Mouse (Mus musculus) limb, embryonic 13.5 days (tissue): ENCODE results near the gene Gm10722. TPM values are rescaled to one million over a fixed set of nuclear protein-coding genes. Genes with fewer than 3 reads are reported as not detected.
"Not testable (repeated sequence)": the region's sequence is repeated elsewhere in the genome, so short reads cannot be mapped to it uniquely, and the experiment has no call there.

ENCODE experiments used
- ATAC-seq: fragments of 200-750 bp; cut with Nextera tagmentation; 2 replicates; pipeline ENCODE4 v1.8.0; 2017; ENCODE audit warnings: low read depth, moderate number of reproducible peaks, moderate TSS enrichment; ENCODE audit not compliant: low FRiP score
- H3K27ac ChIP-seq: fragments of 300-500 bp; sonication (generic); 2 replicates; pipeline ENCODE4 v1.5.1; 2015; ENCODE audit warnings: inconsistent platforms, mild to moderate bottlenecking, moderate library complexity
- H3K27me3 ChIP-seq: fragments of 300-500 bp; sonication (generic); 2 replicates; pipeline ENCODE4 v1.6.1; 2015; ENCODE audit warnings: mild to moderate bottlenecking, inconsistent platforms
- H3K36me3 ChIP-seq: fragments of 300-500 bp; sonication (generic); 2 replicates; pipeline ENCODE4 v1.6.1; 2015; ENCODE audit warnings: inconsistent platforms, mild to moderate bottlenecking, moderate library complexity
- H3K4me1 ChIP-seq: fragments of 300-500 bp; sonication (generic); 2 replicates; pipeline ENCODE4 v1.6.1; 2015; ENCODE audit warnings: inconsistent platforms
- H3K4me2 ChIP-seq: fragments of 300-500 bp; sonication (generic); replicated peaks from 2 replicates; pipeline ENCODE4 v1.6.1; 2015; ENCODE audit warnings: inconsistent platforms, mild to moderate bottlenecking, moderate library complexity
- H3K4me3 ChIP-seq: fragments of 300-500 bp; sonication (generic); 2 replicates; pipeline ENCODE4 v1.5.1; 2015; ENCODE audit warnings: moderate library complexity, mild to moderate bottlenecking, inconsistent platforms
- H3K9ac ChIP-seq: fragments of 300-500 bp; sonication (generic); 2 replicates; pipeline ENCODE4 v1.6.1; 2015; ENCODE audit warnings: mild to moderate bottlenecking, inconsistent platforms
- H3K9me3 ChIP-seq: fragments of 300-500 bp; sonication (generic); 2 replicates; pipeline ENCODE4 v1.6.1; 2016; ENCODE audit warnings: inconsistent platforms
- WGBS: fragments of 180-500 bp; shearing (Covaris S2); methylation state at CpG from one replicate; pipeline ENCODE4 v1.1.7; 2015; 5-methylcytosine and 5-hydroxymethylcytosine counted together
- polyA plus RNA-seq: library from polyadenylated mRNA; unstranded; fragments of >200 nt; fragmentation: Nextera tagmentation; extraction: Ambion mirVana; gene quantifications from 2 replicates; pipeline ENCODE4 v1.2.1, GENCODE M21; 2015

Gm10722 gene
- polyA plus RNA-seq, 1 experiment from 2014 or later, result not detected

DNA sequence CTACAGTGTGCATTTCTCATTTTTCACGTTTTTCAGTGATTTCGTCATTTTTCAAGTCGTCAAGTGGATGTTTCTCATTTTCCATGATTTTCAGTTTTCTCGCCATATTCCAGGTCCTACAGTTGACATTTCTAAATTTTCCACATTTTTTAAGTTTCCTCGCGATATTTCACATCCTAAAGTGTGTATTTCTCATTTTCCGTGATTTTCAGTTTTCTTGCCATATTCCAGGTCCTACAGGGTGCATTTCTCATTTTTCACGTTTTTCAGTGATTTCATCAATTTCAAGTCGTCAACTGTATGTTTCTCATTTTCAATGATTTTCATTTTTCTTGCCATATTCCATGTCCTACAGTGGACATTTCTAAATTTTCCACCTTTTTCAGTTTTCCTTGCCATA, 16.4 kb downstream of the Gm10722 start, which contains the start of gene Gm10719:
Gene Gm10719 (plus strand): TSS at position 301 of the 400 bp plus-strand sequence.
- ATAC-seq, H3K36me3 ChIP-seq, H3K27me3 ChIP-seq, H3K9me3 ChIP-seq, H3K9ac ChIP-seq, H3K4me2 ChIP-seq, H3K4me3 ChIP-seq, H3K27ac ChIP-seq, H3K4me1 ChIP-seq: not testable (repeated sequence)
- WGBS, result 85% methylated on average over 1 of the region's 9 CpGs

DNA sequence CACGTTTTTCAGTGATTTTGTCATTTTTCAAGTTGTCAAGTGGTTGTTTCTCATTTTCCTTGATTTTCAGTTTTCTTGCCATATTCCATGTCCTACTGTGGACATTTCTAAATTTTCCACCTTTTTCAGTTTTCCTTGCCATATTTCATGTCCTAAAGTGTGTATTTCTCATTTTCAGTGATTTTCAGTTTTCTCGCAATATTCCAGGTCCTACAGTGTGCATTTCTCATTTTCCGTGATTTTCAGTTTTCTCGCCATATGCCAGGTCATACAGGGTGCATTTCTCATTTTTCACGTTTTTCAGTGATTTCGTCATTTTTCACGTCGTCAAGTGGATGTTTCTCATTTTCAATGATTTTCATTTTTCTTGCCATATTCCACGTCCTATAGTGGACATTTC, 18.2 kb downstream of the Gm10722 start:
- H3K9me3 ChIP-seq, H3K4me3 ChIP-seq: not testable (repeated sequence)
- WGBS, result 62% methylated on average over 9 of the region's 9 CpGs

DNA sequence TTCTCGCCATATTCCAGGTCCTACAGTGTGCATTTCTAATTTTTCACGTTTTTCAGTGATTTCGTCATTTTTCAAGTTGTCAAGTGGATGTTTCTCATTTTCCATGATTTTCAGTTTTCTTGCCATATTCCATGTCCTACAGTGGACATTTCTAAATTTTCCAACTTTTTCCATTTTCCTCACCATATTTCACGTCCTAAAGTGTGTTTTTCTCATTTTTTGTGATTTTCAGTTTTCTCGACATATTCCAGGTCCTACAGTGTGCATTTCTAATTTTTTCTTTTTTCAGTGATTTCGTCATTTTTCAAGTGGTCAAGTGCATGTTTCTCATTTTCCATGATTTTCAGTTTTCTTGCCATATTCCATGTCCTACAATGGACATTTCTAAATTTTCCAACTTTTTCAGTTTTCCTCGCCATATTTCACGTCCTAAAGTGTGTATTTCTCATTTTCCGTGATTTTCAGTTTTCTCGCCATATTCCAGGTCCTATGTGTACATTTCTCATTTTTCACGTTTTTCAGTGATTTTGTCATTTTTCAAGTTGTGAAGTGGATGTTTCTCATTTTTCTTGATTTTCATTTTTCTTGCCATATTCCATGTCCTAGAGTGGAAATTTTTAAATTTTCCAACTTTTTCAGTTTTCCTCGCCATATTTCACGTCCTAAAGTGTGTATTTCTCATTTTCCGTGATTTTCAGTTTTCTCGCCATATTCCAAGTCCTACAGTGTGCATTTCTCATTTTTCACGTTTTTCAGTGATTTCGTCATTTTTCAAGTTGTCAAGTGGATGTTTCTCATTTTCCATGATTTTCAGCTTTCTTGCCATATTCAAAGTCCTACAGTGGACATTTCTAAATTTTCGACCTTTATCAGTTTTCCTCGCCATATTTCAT, 19.4 kb downstream of the Gm10722 start:
- H3K27ac ChIP-seq, H3K9ac ChIP-seq, H3K27me3 ChIP-seq, H3K9me3 ChIP-seq, H3K36me3 ChIP-seq, H3K4me2 ChIP-seq, H3K4me3 ChIP-seq, H3K4me1 ChIP-seq: not testable (repeated sequence)
- WGBS, result 75% methylated on average over 17 of the region's 19 CpGs
- peak; percentile 64; the same call in 1 of the 2 replicates for ATAC-seq

More for the DNA sequence above, 18.2 kb downstream of the Gm10722 start:
- H3K27ac ChIP-seq, H3K4me1 ChIP-seq, H3K9ac ChIP-seq, H3K4me2 ChIP-seq, H3K36me3 ChIP-seq, H3K27me3 ChIP-seq, ATAC-seq: not testable (repeated sequence)

DNA sequence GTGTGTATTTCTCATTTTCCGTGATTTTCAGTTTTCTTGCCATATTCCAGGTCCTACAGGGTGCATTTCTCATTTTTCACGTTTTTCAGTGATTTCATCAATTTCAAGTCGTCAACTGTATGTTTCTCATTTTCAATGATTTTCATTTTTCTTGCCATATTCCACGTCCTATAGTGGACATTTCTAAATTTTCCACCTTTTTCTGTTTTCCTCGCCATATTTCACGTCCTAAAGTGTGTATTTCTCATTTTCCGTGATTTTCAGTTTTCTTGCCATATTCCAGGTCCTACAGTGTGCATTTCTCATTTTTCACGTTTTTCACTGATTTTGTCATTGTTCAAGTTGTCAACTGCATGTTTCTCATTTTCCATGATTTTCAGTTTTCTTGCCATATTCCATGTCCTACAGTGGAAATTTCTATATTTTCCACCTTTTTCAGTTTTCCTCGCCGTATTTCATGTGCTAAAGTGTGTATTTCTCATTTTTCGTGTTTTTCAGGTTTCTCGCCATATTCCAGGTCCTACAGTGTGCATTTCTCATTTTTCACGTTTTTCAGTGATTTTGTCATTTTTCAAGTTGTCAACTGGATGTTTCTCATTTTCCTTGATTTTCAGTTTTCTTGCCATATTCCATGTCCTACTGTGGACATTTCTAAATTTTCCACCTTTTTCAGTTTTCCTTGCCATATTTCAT, 21.7 kb downstream of the Gm10722 start:
- not testable (repeated sequence) for H3K9me3 ChIP-seq, H3K9ac ChIP-seq, H3K4me2 ChIP-seq, H3K27ac ChIP-seq, H3K27me3 ChIP-seq, H3K4me1 ChIP-seq, ATAC-seq, H3K4me3 ChIP-seq, H3K36me3 ChIP-seq
- WGBS, result 76% methylated on average over 11 of the region's 13 CpGs

DNA sequence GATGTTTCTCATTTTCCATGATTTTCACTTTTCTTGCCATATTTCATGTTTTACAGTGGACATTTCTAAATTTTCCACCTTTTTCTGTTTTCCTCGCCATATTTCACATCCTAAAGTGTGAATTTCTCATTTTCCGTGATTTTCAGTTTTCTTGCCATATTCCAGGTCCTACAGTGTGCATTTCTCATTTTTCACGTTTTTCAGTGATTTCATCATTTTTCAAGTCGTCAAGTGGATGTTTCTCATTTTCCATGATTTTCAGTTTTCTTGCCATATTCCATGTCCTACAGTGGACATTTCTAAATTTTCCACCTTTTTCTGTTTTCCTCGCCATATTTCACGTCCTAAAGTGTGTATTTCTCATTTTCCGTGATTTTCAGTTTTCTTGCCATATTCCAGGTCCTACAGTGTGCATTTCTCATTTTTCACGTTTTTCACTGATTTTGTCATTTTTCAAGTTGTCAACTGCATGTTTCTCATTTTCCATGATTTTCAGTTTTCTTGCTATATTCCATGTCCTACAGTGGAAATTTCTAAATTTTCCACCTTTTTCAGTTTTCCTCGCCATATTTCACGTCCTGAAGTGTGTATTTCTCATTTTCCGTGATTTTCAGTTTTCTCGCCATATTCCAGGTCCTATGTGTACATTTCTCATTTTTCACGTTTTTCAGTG, 22.7 kb downstream of the Gm10722 start, which contains the start of gene Gm10718:
Gene Gm10718 (plus strand): TSS at position 236 of the 673 bp plus-strand sequence.
- 74% methylated on average over 12 of the region's 13 CpGs for WGBS
- not testable (repeated sequence) for H3K9me3 ChIP-seq, H3K36me3 ChIP-seq, H3K4me1 ChIP-seq, H3K27me3 ChIP-seq, H3K9ac ChIP-seq, H3K4me3 ChIP-seq, H3K27ac ChIP-seq, H3K4me2 ChIP-seq, ATAC-seq

DNA sequence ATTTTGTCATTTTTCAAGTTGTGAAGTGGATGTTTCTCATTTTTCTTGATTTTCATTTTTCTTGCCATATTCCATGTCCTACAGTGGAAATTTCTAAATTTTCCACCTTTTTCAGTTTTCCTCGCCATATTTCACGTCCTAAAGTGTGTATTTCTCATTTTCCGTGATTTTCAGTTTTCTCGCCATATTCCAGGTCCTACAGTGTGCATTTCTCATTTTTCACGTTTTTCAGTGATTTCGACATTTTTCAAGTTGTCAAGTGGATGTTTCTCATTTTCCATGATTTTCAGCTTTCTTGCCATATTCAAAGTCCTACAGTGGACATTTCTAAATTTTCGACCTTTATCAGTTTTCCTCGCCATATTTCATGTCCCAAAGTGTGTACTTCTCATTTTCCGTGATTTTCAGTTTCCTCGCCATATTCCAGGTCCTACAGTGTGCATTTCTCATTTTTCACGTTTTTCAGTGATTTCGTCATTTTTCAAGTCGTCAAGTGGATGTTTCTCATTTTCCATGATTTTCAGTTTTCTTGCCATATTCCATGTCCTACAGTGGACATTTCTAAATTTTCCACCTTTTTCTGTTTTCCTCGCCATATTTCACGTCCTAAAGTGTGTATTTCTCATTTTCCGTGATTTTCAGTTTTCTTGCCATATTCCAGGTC, 23.4 kb downstream of the Gm10722 start:
- not testable (repeated sequence) for H3K27me3 ChIP-seq, ATAC-seq, H3K36me3 ChIP-seq, H3K27ac ChIP-seq, H3K4me3 ChIP-seq, H3K4me1 ChIP-seq, H3K4me2 ChIP-seq, H3K9ac ChIP-seq, H3K9me3 ChIP-seq
- 75% methylated on average over 16 of the region's 16 CpGs for WGBS

DNA sequence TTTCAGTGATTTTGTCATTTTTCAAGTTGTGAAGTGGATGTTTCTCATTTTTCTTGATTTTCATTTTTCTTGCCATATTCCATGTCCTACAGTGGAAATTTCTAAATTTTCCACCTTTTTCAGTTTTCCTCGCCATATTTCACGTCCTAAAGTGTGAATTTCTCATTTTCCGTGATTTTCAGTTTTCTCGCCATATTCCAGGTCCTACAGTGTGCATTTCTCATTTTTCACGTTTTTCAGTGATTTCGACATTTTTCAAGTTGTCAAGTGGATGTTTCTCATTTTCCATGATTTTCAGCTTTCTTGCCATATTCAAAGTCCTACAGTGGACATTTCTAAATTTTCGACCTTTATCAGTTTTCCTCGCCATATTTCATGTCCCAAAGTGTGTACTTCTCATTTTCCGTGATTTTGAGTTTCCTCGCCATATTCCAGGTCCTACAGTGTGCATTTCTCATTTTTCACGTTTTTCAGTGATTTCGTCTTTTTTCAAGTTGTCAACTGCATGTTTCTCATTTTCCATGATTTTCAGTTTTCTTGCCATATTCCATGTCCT, 24.3 kb downstream of the Gm10722 start, which contains the start of gene Gm10717:
Gene Gm10717 (plus strand): TSS at position 506 of the 556 bp plus-strand sequence.
- not testable (repeated sequence) for ATAC-seq

DNA sequence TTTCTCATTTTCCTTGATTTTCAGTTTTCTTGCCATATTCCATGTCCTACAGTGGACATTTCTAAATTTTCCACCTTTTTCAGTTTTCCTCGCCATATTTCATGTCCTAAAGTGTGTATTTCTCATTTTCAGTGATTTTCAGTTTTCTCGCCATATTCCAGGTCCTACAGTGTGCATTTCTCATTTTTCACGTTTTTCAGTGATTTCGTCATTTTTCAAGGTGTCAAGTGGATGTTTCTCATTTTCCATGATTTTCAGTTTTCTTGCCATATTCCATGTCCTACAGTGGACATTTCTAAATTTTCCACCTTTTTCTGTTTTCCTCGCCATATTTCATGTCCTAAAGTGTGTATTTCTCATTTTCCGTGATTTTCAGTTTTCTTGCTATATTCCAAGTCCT, 24.9 kb downstream of the Gm10722 start:
- H3K27me3 ChIP-seq, result not testable (repeated sequence)

More for the DNA sequence above, 24.3 kb downstream of the Gm10722 start, which contains the start of gene Gm10717:
- H3K4me2 ChIP-seq, H3K9ac ChIP-seq, H3K27ac ChIP-seq, H3K9me3 ChIP-seq, H3K36me3 ChIP-seq, H3K4me1 ChIP-seq, H3K27me3 ChIP-seq, H3K4me3 ChIP-seq: not testable (repeated sequence)
- WGBS, result 70% methylated on average over 12 of the region's 12 CpGs

DNA sequence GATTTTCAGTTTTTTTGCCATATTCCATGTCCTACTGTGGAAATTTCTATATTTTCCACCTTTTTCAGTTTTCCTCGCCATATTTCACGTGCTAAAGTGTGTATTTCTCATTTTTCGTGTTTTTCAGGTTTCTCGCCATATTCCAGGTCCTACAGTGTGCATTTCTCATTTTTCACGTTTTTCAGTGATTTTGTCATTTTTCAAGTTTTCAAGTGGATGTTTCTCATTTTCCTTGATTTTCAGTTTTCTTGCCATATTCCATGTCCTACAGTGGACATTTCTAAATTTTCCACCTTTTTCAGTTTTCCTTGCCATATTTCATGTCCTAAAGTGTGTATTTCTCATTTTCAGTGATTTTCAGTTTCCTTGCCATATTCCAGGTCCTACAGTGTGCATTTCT, 25.4 kb downstream of the Gm10722 start:
- H3K4me1 ChIP-seq, ATAC-seq, H3K4me3 ChIP-seq, H3K27me3 ChIP-seq, H3K36me3 ChIP-seq, H3K27ac ChIP-seq, H3K9ac ChIP-seq, H3K9me3 ChIP-seq, H3K4me2 ChIP-seq: not testable (repeated sequence)
- 73% methylated on average over 5 of the region's 5 CpGs for WGBS

More for the DNA sequence above, 24.9 kb downstream of the Gm10722 start:
- WGBS, result 72% methylated on average over 5 of the region's 6 CpGs
- H3K9ac ChIP-seq, H3K4me2 ChIP-seq, H3K27ac ChIP-seq, H3K4me3 ChIP-seq, ATAC-seq, H3K4me1 ChIP-seq, H3K36me3 ChIP-seq, H3K9me3 ChIP-seq: not testable (repeated sequence)

DNA sequence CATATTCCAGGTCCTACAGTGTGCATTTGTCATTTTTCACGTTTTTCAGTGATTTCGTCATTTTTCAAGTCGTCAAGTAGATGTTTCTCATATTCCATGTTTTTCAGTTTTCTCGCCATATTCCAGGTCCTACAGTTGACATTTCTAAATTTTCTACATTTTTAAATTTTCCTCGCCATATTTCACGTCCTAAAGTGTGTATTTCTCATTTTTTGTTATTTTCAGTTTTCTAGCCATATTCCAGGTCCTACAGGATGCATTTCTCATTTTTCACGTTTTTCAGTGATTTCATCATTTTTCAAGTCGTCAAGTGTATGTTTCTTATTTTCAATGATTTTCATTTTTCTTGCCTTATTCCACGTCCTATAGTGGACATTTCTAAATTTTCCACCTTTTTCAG, 26.0 kb downstream of the Gm10722 start:
- H3K9me3 ChIP-seq, H3K4me2 ChIP-seq, H3K27me3 ChIP-seq, H3K9ac ChIP-seq, ATAC-seq, H3K4me1 ChIP-seq, H3K4me3 ChIP-seq, H3K27ac ChIP-seq, H3K36me3 ChIP-seq: not testable (repeated sequence)
- WGBS, result 66% methylated on average over 9 of the region's 9 CpGs

DNA sequence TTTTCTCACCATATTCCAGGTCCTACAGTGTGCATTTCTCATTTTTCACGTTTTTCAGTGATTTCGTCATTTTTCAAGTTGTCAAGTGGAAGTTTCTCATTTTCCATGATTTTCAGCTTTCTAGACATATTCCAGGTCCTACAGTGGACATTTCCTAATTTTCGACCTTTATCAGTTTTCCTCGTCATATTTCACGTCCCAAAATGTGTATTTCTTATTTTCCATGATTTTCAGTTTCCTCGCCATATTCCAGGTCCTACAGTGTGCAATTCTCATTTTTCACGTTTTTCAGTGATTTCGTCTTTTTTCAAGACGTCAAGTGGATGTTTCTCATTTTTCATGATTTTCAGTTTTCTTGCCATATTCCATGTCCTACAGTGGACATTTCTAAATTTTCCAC, 26.5 kb downstream of the Gm10722 start:
- 70% methylated on average over 9 of the region's 9 CpGs for WGBS
- H3K9me3 ChIP-seq, H3K36me3 ChIP-seq, H3K27me3 ChIP-seq, H3K4me2 ChIP-seq, H3K4me3 ChIP-seq, H3K27ac ChIP-seq, H3K9ac ChIP-seq, ATAC-seq, H3K4me1 ChIP-seq: not testable (repeated sequence)
